Mouse (Mus musculus): ENCODE results near the gene Elp4.

GRCm38 (mm10) chr2:105682634-105683351 is 221.6 kb downstream of the Elp4 start:
- TF ChIP-seq CTCF (IDR thresholded peaks at IDR 0.05; ENCODE audit: low read depth, low read length) (no peak), GATA1 (IDR thresholded peaks at IDR 0.05; ENCODE audit: borderline replicate concordance, low read length) (no peak), TAL1 (conservative IDR thresholded peaks at IDR 0.05; ENCODE audit: low read depth, low read length) (no peak), POLR2AphosphoS5 (IDR thresholded peaks at IDR 0.05; ENCODE audit: insufficient replicate concordance, low read depth, low read length) (no peak), GATA2 (IDR thresholded peaks at IDR 0.05; ENCODE audit: borderline replicate concordance, low read depth, low read length) (no peak)
